Mouse (Mus musculus) liver, embryonic 13.5 days (tissue): ENCODE measurements around the gene Tecta. TPM values are rescaled to one million over a fixed set of nuclear protein-coding genes. Genes with fewer than 3 reads are reported as not detected.

ENCODE experiments used
- ATAC-seq: fragments of 200-750 bp; cut with Nextera tagmentation; 2 replicates; pipeline ENCODE4 v1.8.0; 2017; ENCODE audit warnings: low read depth, mild to moderate bottlenecking, moderate number of reproducible peaks, moderate library complexity
- DNase-seq: peaks from one replicate; pipeline ENCODE4 v3.0.0; 2022
- H3K27ac ChIP-seq: fragments of 300-500 bp; sonication (generic); 2 replicates; pipeline ENCODE4 v1.5.1; 2015; ENCODE audit warnings: moderate library complexity, mild to moderate bottlenecking, inconsistent platforms
- H3K27me3 ChIP-seq: fragments of 300-500 bp; sonication (generic); 2 replicates; pipeline ENCODE4 v1.6.1; 2015; ENCODE audit warnings: mild to moderate bottlenecking, inconsistent platforms
- H3K36me3 ChIP-seq: fragments of 300-500 bp; sonication (generic); 2 replicates; pipeline ENCODE4 v1.6.1; 2015; ENCODE audit warnings: mild to moderate bottlenecking, inconsistent platforms
- H3K4me1 ChIP-seq: fragments of 300-500 bp; sonication (generic); replicated peaks from 2 replicates; pipeline ENCODE4 v1.6.1; 2015; ENCODE audit warnings: inconsistent platforms
- H3K4me2 ChIP-seq: fragments of 300-500 bp; sonication (generic); 2 replicates; pipeline ENCODE4 v1.6.1; 2015; ENCODE audit warnings: inconsistent platforms, mild to moderate bottlenecking, moderate library complexity
- H3K4me3 ChIP-seq: fragments of 300-500 bp; sonication (generic); replicated peaks from 2 replicates; pipeline ENCODE4 v1.5.1; 2015; ENCODE audit warnings: mild to moderate bottlenecking, inconsistent platforms
- H3K9ac ChIP-seq: fragments of 300-500 bp; sonication (generic); 2 replicates; pipeline ENCODE4 v1.6.1; 2015; ENCODE audit warnings: mild to moderate bottlenecking, inconsistent platforms
- H3K9me3 ChIP-seq: fragments of 300-500 bp; sonication (generic); replicated peaks from 2 replicates; pipeline ENCODE4 v1.6.1; 2016; ENCODE audit warnings: inconsistent platforms
- WGBS: fragments of 180-500 bp; shearing (Covaris S2); methylation state at CpG from one replicate; pipeline ENCODE4 v1.1.7; 2015; ENCODE audit not compliant: insufficient replicate concordance; 5-methylcytosine and 5-hydroxymethylcytosine counted together
- polyA plus RNA-seq: library from polyadenylated mRNA; unstranded; fragments of >200 nt; fragmentation: Nextera tagmentation; extraction: Ambion mirVana; gene quantifications from 2 replicates; pipeline ENCODE4 v1.2.1, GENCODE M21; 2015

Gene Tecta
- polyA plus RNA-seq, 1 experiment from 2014 or later: 0.08 TPM

DNA sequence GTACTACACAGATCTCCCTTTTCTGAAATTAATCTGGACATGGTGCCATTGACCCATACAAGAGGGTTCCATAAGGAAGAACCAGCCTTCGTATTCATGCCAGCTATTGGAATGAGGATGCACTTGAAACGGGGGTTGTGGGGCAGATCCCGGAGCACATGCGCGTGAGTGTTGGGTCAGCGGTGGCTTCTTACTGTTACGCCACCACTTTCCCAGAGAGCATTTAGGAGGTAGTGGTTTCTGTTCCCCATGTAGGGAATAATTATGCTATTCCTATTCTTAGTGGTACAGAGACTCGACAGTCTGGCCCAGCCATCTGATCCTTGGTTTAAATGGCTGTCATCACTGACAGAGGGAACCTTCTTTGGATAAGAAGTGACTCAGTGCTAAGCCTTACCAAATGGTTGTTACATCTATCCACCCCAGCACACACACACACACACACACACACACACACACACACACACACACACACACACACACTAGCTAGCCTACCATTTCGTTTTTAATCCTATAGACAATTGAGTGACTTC, 81.2 kb downstream of the Tecta start:
- H3K4me2 ChIP-seq: no peak overlapping the region
- no peaks in the 10 kb centered on the region for H3K27me3 ChIP-seq
- H3K9ac ChIP-seq: no peak overlapping the region
- H3K4me1 ChIP-seq: no peaks in the 10 kb centered on the region
- no peak overlapping the region for H3K4me3 ChIP-seq
- H3K27ac ChIP-seq: no peak overlapping the region
- H3K9me3 ChIP-seq: no peaks in the 10 kb centered on the region
- H3K36me3 ChIP-seq: no peaks in the 10 kb centered on the region
- 69% methylated on average over 9 of the region's 9 CpGs for WGBS
- DNase-seq (no peak), ATAC-seq (no peak)

DNA sequence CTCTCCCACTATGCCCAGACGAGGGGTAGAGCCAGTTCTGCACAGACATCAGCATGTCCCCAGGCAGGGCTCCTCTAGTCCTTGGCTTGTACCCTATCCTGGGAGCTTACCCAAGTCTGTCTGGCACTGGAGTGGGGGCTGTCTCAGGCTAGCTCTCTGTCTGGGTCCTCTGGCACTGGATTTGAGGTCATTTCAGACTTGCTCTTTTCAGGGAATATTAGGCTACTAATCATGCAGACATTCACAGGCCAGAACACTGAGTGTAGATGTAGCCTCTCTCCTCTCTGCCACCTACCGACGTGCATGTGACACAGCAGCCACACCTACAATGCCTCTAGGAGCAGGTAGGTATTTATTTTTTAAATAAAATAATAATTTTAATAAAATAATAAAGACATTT, 82.4 kb downstream of the Tecta start:
- H3K4me2 ChIP-seq: no peak overlapping the region
- no peaks in the 10 kb centered on the region for H3K36me3 ChIP-seq
- H3K9me3 ChIP-seq: no peaks in the 10 kb centered on the region
- no peak overlapping the region for H3K27ac ChIP-seq
- H3K27me3 ChIP-seq: no peaks in the 10 kb centered on the region
- no peaks in the 10 kb centered on the region for H3K4me1 ChIP-seq
- no peak overlapping the region for H3K4me3 ChIP-seq
- no peak for DNase-seq
- H3K9ac ChIP-seq: no peak overlapping the region
- WGBS: 36% methylated on average over 3 of the region's 3 CpGs
- no peak for ATAC-seq

DNA sequence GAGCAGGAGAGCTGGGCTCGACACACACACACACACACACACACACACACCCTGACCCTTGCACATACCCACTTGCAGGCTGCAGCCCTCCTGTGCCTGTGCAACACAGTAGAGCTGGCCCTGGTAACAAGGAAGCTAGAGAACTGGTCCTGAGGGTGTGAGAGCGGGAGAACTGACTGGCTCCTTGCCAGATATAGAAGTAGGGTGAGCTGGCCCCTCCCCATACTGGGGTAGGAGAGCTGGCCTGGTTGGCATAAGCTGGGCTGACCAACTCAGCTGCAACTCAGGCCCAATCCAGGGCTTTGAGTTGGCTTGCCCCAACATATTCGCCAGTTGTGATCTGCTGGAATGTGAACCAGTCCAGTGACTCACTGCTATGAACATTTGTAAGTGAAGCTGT, 83.9 kb downstream of the Tecta start:
- Histone ChIP-seq H3K4me3 (no peak overlapping the region), H3K36me3 (no peaks in the 10 kb centered on the region), H3K4me1 (no peaks in the 10 kb centered on the region), H3K9me3 (no peaks in the 10 kb centered on the region), H3K27me3 (no peaks in the 10 kb centered on the region), H3K9ac (no peak overlapping the region), H3K27ac (no peak overlapping the region), H3K4me2 (no peak overlapping the region)
- 54% methylated on average over 3 of the region's 3 CpGs for WGBS
- DNase-seq (no peak), ATAC-seq (no peak)

DNA sequence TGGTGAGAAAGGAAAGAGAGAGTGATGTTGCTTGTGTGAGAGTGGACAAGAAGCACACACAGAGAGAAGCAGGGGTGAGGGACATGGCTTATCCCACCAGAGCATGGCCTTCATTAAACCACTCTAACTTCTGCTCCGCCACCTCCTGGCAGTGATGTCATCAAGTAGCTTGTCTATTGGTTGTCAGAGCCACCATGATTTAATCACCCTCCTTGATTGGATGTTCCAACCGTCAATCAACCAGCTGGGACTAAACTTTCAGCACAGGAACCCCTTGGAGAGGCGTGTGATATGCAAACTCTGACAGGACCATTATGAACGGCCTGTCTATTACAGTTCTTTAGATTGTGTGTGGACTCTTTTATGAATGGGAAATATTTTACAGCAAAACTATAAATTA, 84.8 kb downstream of the Tecta start:
- no peaks in the 10 kb centered on the region for H3K9me3 ChIP-seq
- H3K4me1 ChIP-seq: no peaks in the 10 kb centered on the region
- WGBS: 54% methylated on average over 4 of the region's 4 CpGs
- no peak overlapping the region for H3K4me3 ChIP-seq
- no peak overlapping the region for H3K9ac ChIP-seq
- DNase-seq (no peak), ATAC-seq (no peak)
- no peak overlapping the region for H3K27ac ChIP-seq
- no peaks in the 10 kb centered on the region for H3K27me3 ChIP-seq
- no peaks in the 10 kb centered on the region for H3K36me3 ChIP-seq
- H3K4me2 ChIP-seq: no peak overlapping the region

DNA sequence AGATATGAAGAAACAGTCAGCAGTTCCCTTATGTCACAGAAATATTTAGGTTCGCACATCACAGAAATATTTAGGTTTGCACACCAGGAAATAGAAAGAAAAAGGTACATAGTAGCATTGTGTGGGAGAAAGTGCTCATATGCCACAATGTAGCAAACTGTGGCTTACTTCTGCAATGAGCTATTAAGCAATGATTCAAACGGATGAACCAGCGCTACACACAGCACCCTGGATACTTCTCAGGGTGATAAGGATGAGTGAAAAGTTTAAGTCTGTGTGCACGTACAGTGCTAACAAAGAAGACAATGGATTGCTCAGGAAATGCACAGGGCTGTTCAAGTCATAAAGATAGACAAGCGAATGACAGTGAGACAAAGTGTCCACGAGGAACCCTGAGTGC, 85.3 kb downstream of the Tecta start:
- no peak overlapping the region for H3K4me2 ChIP-seq
- H3K27me3 ChIP-seq: no peaks in the 10 kb centered on the region
- H3K9me3 ChIP-seq: no peaks in the 10 kb centered on the region
- H3K9ac ChIP-seq: no peak overlapping the region
- 61% methylated on average over 6 of the region's 6 CpGs for WGBS
- no peaks in the 10 kb centered on the region for H3K36me3 ChIP-seq
- ATAC-seq: no peak
- no peak overlapping the region for H3K4me3 ChIP-seq
- no peak for DNase-seq
- H3K4me1 ChIP-seq: no peaks in the 10 kb centered on the region
- no peak overlapping the region for H3K27ac ChIP-seq

DNA sequence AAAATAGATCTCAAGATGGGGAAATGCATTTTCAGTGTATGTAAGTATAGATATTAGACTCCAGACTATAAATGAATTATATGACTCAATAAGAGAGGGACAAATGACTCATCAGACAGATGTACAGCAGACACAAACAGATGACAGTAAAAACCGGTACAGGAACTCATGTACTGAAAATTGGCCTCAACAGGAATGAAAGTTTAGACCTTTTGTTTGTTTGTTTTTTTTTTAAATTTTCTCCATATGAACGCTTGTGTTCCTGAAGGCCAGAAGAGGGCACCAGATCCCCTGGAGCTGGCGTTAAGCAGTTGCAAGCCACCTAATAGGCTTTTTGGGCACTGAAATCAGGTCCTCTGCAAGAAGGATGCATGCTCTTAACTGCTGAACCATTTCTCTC, 85.9 kb downstream of the Tecta start:
- no peaks in the 10 kb centered on the region for H3K9me3 ChIP-seq
- H3K9ac ChIP-seq: no peak overlapping the region
- no peak overlapping the region for H3K27ac ChIP-seq
- no peak overlapping the region for H3K4me2 ChIP-seq
- no peaks in the 10 kb centered on the region for H3K36me3 ChIP-seq
- H3K4me3 ChIP-seq: no peak overlapping the region
- ATAC-seq (no peak), DNase-seq (no peak)
- 9% methylated on average over 3 of the region's 3 CpGs for WGBS
- no peaks in the 10 kb centered on the region for H3K4me1 ChIP-seq
- H3K27me3 ChIP-seq: no peaks in the 10 kb centered on the region

DNA sequence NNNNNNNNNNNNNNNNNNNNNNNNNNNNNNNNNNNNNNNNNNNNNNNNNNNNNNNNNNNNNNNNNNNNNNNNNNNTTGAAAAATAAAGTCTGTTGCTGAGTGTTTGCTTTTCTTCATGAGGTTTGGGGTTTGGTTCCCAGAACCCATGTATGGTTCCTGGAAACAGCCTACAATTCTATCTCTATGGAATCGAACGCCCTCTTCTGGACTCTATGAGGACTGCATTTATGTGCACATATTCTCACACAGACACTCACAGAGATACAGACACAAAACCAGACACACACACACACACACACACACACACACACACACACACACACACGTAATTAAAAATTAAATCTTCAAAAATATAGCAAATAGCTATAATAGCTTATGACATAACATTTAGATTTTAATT, 88.4 kb downstream of the Tecta start:
- no peak overlapping the region for H3K27ac ChIP-seq
- H3K4me3 ChIP-seq: no peak overlapping the region
- H3K4me2 ChIP-seq: no peak overlapping the region
- ATAC-seq: no peak
- 68% methylated on average over 3 of the region's 3 CpGs for WGBS
- H3K36me3 ChIP-seq: no peaks in the 10 kb centered on the region
- H3K9ac ChIP-seq: no peak overlapping the region
- H3K27me3 ChIP-seq: no peaks in the 10 kb centered on the region
- H3K9me3 ChIP-seq: no peaks in the 10 kb centered on the region
- no peak for DNase-seq
- H3K4me1 ChIP-seq: no peaks in the 10 kb centered on the region

DNA sequence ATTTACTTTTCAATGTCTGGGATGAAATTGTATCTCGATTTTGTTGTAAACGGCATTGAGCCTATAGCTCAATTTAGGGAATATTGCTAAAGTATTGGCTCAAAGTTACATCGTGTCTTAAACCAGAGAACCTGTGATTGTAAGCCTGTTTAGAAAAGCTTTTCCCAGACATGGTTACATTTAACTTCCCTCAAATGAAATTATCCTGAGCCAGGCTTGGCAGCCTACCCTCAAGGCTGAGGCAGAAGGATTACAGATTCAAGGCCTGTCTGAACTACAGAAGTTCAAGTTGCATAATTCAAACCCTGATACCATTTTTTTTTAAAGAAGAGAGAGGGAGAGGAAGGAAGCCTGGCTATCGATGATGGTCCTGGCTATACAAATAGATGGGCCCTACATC, 95.8 kb downstream of the Tecta start:
- Histone ChIP-seq H3K4me2 (no peak overlapping the region), H3K27me3 (no peaks in the 10 kb centered on the region), H3K36me3 (no peaks in the 10 kb centered on the region), H3K27ac (no peak overlapping the region), H3K9ac (no peak overlapping the region), H3K4me3 (no peak overlapping the region), H3K4me1 (no peaks in the 10 kb centered on the region), H3K9me3 (no peaks in the 10 kb centered on the region)
- no peak for ATAC-seq
- DNase-seq: no peak
- 70% methylated on average over 4 of the region's 4 CpGs for WGBS

DNA sequence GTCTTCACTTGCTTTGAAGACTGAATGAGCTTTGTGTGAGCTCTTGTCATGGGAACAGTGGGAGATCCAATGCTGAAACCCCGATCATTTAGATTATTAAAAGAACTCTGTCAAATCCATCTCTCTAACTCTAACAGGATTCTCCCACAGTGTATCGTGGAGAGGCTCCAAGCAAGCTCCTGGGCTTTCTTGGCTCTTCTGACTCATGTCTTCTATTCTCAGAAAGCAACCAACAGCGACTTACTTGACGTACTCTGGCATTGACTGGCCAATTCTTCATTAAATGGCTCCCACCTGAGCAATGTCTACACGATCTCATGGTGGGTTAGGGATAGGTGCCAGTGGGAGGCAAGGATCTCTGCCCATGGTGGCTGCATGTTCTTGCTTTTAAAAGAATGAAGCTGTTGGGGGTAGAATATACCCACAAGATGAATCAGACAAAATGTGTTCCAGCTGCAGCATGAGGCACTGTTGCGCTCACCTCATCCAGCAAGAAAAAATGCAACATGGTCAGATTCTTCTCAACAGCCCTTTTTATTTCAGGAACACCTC, 98.6 kb downstream of the Tecta start:
- H3K4me3 ChIP-seq: no peak overlapping the region
- H3K36me3 ChIP-seq: no peaks in the 10 kb centered on the region
- H3K9me3 ChIP-seq: no peaks in the 10 kb centered on the region
- no peak overlapping the region for H3K4me2 ChIP-seq
- WGBS: 66% methylated on average over 6 of the region's 6 CpGs
- no peak overlapping the region for H3K9ac ChIP-seq
- no peak overlapping the region for H3K27ac ChIP-seq
- DNase-seq (no peak), ATAC-seq (no peak)
- H3K27me3 ChIP-seq: no peaks in the 10 kb centered on the region
- H3K4me1 ChIP-seq: no peaks in the 10 kb centered on the region

DNA sequence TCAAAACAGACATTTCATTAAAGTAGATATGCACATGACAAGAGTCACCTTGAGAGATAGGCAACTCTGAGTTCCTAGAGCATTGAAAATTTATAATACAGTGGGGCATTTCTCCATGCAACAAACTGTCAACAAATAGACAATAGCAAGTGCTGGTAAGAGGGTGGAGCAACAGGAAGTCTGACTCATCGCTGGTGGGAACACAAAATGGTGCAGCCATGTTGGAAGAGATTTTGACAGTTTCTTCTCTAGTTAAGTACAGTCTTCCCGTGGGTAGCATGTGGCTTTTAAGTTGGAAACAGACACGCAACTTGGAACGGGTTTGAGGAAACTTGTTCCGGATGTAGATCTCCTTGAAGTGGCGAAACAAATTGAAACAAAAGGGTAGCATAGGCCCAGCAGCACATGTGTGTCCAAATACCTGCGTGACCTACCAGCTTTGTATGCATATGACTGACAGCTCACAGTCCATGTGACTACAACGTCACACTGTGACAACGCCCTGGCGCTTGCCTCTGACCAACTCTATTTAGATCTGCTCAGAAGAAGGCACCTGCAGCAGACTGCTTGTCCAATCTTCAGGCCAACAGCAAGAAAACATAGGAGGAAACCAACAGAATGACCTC, 103.3 kb downstream of the Tecta start:
- no peaks in the 10 kb centered on the region for H3K36me3 ChIP-seq
- no peaks in the 10 kb centered on the region for H3K4me1 ChIP-seq
- H3K27me3 ChIP-seq: no peaks in the 10 kb centered on the region
- no peak overlapping the region for H3K9ac ChIP-seq
- no peak for ATAC-seq
- H3K4me2 ChIP-seq: no peak overlapping the region
- no peak overlapping the region for H3K27ac ChIP-seq
- WGBS: 67% methylated on average over 10 of the region's 10 CpGs
- no peaks in the 10 kb centered on the region for H3K9me3 ChIP-seq
- no peak overlapping the region for H3K4me3 ChIP-seq
- no peak for DNase-seq

DNA sequence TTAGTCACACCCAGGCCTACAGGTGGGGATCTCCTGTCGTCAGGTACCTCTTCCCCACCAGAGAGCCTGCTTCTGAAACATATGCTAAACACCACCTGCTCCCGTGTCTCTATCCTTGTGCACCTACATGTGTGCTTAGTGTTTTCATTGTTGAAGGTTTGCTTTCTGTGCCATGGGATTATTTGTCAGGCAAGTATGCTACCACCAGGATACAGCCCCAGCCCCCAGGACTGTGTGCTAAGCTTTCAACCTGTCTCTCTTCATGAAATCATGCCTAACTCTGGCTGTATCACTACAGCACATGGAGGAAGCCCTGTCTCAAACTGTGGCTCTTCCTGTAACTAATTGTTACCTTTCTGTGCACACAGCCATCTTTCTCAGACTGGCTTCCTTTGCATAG, 105.6 kb downstream of the Tecta start:
- no peak overlapping the region for H3K4me3 ChIP-seq
- H3K4me1 ChIP-seq: no peaks in the 10 kb centered on the region
- H3K9ac ChIP-seq: no peak overlapping the region
- WGBS: 53% methylated on average over 2 of the region's 2 CpGs
- no peak for ATAC-seq
- H3K36me3 ChIP-seq: no peaks in the 10 kb centered on the region
- no peak overlapping the region for H3K27ac ChIP-seq
- H3K9me3 ChIP-seq: no peaks in the 10 kb centered on the region
- H3K4me2 ChIP-seq: no peak overlapping the region
- no peak for DNase-seq
- no peaks in the 10 kb centered on the region for H3K27me3 ChIP-seq

DNA sequence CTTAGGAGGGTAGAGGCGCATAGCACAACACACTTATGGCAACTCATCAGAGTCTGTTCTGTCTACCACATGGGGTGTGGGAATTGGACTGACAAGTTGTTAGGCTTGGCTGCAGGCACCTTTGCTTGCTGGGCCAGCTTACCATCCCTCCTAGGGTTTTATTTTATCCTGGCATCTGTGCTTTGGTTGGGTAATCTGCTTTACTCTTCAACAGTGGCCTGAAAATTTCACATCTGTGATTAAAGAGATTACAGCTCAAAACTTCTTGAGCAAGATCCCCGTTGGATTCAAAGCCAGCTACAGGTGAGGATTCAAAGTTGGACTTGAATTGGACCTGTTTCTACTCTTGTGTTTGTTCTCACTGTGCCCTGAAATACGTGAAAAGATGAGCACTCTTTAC, 106.1 kb downstream of the Tecta start:
- Histone ChIP-seq H3K36me3 (no peaks in the 10 kb centered on the region), H3K27me3 (no peaks in the 10 kb centered on the region), H3K9me3 (no peaks in the 10 kb centered on the region), H3K4me3 (no peak overlapping the region), H3K9ac (no peak overlapping the region), H3K27ac (no peak overlapping the region), H3K4me1 (no peaks in the 10 kb centered on the region), H3K4me2 (no peak overlapping the region)
- DNase-seq (no peak), ATAC-seq (no peak)
- 60% methylated on average over 3 of the region's 3 CpGs for WGBS
